Mouse (Mus musculus): ENCODE measurements around the gene Gm20388. TPM values are rescaled to one million over a fixed set of nuclear protein-coding genes. Genes with fewer than 3 reads are reported as not detected.
A peak's percentile ranks its signal among the peaks of the same experiment; 100 is the strongest.

Gm20388 gene
- total RNA-seq, 2 experiments from 2014 or later, result 11.4 to 18.1 TPM

GRCm38 (mm10) chr8:122246257-122247211 lies 2335.9 kb downstream of the Gm20388 start:
- ATAC-seq (replicated peaks; ENCODE audit: low FRiP score, low TSS enrichment, poor library complexity, severe bottlenecking), result no peak

- ATAC-seq (replicated peaks; ENCODE audit: low FRiP score, low TSS enrichment, poor library complexity, severe bottlenecking), result no peak
Measured at GRCm38 (mm10) chr8:122251739-122252138, 2341.1 kb downstream of the Gm20388 start.

- ATAC-seq (replicated peaks; ENCODE audit: low FRiP score, low TSS enrichment, poor library complexity, severe bottlenecking), result no peak
Measured at GRCm38 (mm10) chr8:122252366-122252765, 2341.7 kb downstream of the Gm20388 start.

- peak; percentile 57 for ATAC-seq (replicated peaks; ENCODE audit: low FRiP score, low TSS enrichment, poor library complexity, severe bottlenecking)
Measured at GRCm38 (mm10) chr8:122259351-122259750, 2348.7 kb downstream of the Gm20388 start.

GRCm38 (mm10) chr8:122260755-122261154 lies 2350.1 kb downstream of the Gm20388 start:
- no peak for ATAC-seq (replicated peaks; ENCODE audit: low FRiP score, low TSS enrichment, poor library complexity, severe bottlenecking)

GRCm38 (mm10) chr8:122262835-122263234 lies 2352.2 kb downstream of the Gm20388 start:
- ATAC-seq (replicated peaks; ENCODE audit: low FRiP score, low TSS enrichment, poor library complexity, severe bottlenecking), result no peak

- ATAC-seq (replicated peaks; ENCODE audit: low FRiP score, low TSS enrichment, poor library complexity, severe bottlenecking), result no peak
Measured at GRCm38 (mm10) chr8:122264243-122264642, 2353.6 kb downstream of the Gm20388 start.

- no peak for ATAC-seq (replicated peaks; ENCODE audit: low FRiP score, low TSS enrichment, poor library complexity, severe bottlenecking)
Measured at GRCm38 (mm10) chr8:122265522-122265921, 2354.9 kb downstream of the Gm20388 start.

GRCm38 (mm10) chr8:122266867-122267266 lies 2356.2 kb downstream of the Gm20388 start:
- ATAC-seq (replicated peaks; ENCODE audit: low FRiP score, low TSS enrichment, poor library complexity, severe bottlenecking), result no peak

GRCm38 (mm10) chr8:122268861-122269260 lies 2358.2 kb downstream of the Gm20388 start:
- ATAC-seq (replicated peaks; ENCODE audit: low FRiP score, low TSS enrichment, poor library complexity, severe bottlenecking), result no peak

GRCm38 (mm10) chr8:122269404-122269803 lies 2358.8 kb downstream of the Gm20388 start:
- peak; percentile 29 for ATAC-seq (replicated peaks; ENCODE audit: low FRiP score, low TSS enrichment, poor library complexity, severe bottlenecking)

GRCm38 (mm10) chr8:122270555-122270954 lies 2359.9 kb downstream of the Gm20388 start:
- ATAC-seq (replicated peaks; ENCODE audit: low FRiP score, low TSS enrichment, poor library complexity, severe bottlenecking), result no peak

GRCm38 (mm10) chr8:122273152-122273551 lies 2362.5 kb downstream of the Gm20388 start:
- ATAC-seq (replicated peaks; ENCODE audit: low FRiP score, low TSS enrichment, poor library complexity, severe bottlenecking), result peak; percentile 64

- ATAC-seq (replicated peaks; ENCODE audit: low FRiP score, low TSS enrichment, poor library complexity, severe bottlenecking), result peak; percentile 71
Measured at GRCm38 (mm10) chr8:122273826-122274225, 2363.2 kb downstream of the Gm20388 start.

- no peak for ATAC-seq (replicated peaks; ENCODE audit: low FRiP score, low TSS enrichment, poor library complexity, severe bottlenecking)
Measured at GRCm38 (mm10) chr8:122274651-122275391, 2364.2 kb downstream of the Gm20388 start.

GRCm38 (mm10) chr8:122276308-122276707 lies 2365.7 kb downstream of the Gm20388 start:
- no peak for ATAC-seq (replicated peaks; ENCODE audit: low FRiP score, low TSS enrichment, poor library complexity, severe bottlenecking)

- ATAC-seq (replicated peaks; ENCODE audit: low FRiP score, low TSS enrichment, poor library complexity, severe bottlenecking), result no peak
Measured at GRCm38 (mm10) chr8:122277204-122277995, 2366.8 kb downstream of the Gm20388 start.

- ATAC-seq (replicated peaks; ENCODE audit: low FRiP score, low TSS enrichment, poor library complexity, severe bottlenecking), result no peak
Measured at GRCm38 (mm10) chr8:122280156-122280555, 2369.5 kb downstream of the Gm20388 start.

- peak; percentile 8; the same call in 1 of the 2 replicates for ATAC-seq (replicated peaks; ENCODE audit: low FRiP score, low TSS enrichment, poor library complexity, severe bottlenecking)
Measured at GRCm38 (mm10) chr8:122280588-122281316, 2370.1 kb downstream of the Gm20388 start.

All from megakaryocyte-erythroid progenitor cell, adult 5-6 weeks (primary cell).